Mouse (Mus musculus) heart, adult 8-10 months (tissue): ENCODE results near the gene Egf. TPM values are rescaled to one million over a fixed set of nuclear protein-coding genes. Genes with fewer than 3 reads are reported as not detected.

Experiments used
- DNase-seq: peaks from one replicate; pipeline ENCODE4 v3.0.0; 2022; ENCODE audit warnings: low spot score
- total RNA-seq, 4 experiments: library from RNA; stranded (reverse); gene quantifications; 2 replicates each; pipeline ENCODE4 v1.2.4; 2022

Gene Egf
- total RNA-seq, 4 experiments from 2014 or later, result 1.9 to 5.6 (median 2.7) TPM

DNA sequence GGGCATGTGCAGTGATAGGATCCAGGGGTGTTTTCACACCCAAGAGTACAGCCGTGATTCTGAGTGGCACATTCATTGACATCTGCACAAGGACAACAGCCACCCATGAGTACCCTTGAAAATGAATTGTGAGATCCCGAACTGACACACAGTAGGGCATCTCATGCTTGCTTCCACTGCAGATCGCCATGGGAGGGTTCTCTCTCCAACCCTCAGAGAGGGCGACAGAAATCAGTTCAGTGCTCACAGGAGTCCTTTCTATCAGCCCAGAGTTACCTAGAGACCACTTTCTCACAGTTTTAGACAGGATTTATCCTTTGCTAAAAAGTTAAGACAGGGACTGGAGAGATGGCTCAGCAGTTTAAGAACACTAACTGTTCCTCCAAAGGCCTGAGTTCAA lies 31.8 kb downstream of the Egf start:
- DNase-seq, result no peak

DNA sequence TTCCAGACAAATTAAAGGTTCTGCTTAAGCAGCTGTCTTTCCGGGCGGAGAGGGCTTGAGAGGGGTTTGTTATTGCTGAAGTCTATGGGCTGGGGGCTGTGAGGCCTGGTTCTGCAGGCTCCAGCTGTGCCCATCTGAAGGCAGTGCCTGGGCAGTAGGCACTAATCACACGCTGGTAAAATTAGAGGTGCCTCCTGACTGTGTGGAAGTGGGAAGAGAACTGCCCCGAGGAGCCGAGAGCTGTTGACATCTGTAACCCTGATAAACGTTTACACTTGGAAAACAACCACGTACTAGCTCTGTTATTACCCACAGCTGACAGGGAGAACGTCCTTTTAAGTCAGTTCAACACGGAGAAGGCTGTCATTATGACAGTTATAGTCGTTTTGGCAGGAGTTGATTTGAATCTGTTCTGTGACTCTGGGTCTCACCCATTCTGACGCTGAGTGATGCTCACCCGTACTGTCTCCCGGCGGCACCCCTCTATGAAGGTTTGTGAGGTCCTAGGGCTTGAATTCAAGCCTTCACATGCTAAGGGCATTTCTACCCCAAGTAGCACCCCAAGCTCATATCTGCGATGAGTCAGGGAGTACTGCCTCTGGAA lies 40.5 kb downstream of the Egf start:
- peak; percentile 4 for DNase-seq

DNA sequence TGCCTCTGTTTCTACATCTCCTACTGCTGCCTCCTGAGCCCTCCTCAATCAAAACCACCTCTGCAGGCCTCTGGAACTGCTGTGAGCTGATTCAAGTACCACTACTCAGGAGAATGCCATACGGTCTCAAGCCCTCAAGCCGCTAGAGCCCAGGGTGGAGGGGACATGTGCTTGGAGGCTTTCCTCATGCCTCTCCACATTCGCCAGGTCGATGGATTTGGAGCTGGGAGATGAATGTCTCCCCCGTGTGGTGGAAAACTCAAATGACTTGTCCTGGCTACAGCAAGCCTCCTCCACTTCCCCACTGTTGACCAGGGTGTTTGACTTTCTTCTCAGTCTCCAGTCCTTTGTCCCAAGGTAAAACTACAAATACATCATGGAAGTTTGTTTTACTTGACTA lies 47.0 kb downstream of the Egf start:
- peak; percentile 17 for DNase-seq

DNA sequence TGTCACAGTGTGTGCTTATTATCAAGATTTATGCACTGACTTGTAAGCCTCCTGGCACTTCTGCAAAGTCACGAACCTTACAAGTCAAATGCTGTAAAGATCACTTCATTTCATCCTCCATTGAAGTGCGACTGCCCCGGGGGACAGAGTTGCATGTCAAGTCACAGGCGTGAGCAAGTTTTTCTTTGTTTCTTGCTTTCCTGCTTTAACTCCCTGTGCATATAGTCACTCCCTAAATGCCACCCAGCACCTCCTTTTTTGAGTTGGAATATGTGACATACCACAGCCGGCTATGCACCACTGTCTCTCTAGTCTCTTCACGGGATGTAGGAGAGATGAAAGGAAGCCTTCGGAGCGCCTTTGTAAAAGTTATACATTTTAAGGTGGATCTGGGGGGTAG lies 56.2 kb downstream of the Egf start:
- DNase-seq, result no peak

DNA sequence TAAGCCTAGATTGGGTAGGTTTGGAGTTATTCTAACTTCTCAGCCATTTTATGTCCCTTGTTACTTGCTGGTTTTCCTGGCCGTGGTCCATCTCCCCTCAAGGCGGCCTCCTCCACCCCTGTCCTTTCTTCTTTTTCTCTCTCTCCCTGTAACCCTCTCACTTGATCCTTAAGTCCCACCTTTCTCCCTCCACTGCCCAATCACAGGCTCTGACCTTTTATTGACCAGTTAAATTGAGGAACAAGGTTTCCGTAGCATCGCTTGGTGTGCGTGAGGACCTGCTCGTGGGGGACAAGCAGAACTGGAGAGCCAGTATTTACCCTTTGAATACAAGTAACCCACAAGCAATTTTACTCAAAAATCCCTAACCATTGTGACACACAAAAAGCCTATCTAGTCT lies 56.8 kb downstream of the Egf start:
- DNase-seq, result no peak

DNA sequence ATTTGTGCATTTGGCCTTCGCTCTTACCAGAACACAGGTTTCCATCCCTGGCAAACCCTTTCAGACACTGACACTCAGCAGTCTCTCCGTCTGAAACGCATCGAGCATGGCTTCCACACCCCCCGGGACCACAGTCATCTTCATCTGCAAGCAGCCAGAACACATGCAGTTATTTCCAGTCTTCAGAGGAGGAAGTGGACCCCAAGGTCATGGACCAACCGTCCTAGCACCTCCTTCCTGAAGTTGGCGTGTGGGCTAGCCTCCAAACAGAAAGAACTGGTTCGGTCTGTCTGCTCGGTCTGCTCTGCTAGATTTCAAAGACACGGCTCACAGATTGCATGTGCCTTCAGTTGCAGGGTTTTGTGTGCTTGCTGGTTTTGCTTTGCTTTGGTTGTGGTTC lies 57.4 kb downstream of the Egf start:
- DNase-seq, result no peak

DNA sequence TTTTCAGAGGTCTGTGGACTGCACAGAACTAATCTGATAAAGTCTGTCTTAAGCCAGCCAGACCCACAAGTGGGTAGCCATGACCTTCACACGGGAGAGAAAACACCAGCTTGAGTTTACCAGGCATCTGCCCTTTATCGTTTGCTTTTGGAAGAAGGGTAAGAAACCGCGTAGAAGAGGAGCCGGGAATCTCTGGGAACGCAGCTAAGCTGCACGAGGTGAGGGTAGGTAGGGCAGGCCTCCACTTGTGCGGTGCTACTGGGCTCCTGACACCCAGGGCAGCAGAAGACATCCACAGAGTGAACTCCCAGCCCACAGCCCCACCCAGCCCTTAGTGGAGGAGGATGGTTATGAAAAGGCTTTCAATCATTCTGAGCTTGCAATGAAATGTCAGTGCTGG lies 59.2 kb downstream of the Egf start:
- DNase-seq, result no peak

DNA sequence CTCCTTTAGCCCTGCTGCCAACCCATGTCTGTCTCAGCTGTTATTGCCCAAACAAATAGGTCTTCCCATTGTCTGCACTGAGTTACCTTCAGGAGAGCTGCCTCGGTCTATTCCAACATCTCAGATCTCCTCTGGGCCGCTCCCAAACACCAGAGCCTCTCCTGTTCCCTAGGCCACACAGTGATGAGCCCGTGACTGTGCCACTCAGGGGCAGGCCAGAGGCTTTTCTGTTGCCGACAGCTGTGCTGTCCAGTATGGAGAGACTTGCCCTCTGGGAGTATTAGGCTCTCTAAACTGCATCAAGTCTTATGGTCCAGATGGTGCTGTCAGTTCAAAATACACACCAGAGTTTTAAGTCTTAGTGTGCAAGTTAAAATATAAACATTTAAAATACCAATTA lies 61.5 kb downstream of the Egf start:
- DNase-seq, result no peak

DNA sequence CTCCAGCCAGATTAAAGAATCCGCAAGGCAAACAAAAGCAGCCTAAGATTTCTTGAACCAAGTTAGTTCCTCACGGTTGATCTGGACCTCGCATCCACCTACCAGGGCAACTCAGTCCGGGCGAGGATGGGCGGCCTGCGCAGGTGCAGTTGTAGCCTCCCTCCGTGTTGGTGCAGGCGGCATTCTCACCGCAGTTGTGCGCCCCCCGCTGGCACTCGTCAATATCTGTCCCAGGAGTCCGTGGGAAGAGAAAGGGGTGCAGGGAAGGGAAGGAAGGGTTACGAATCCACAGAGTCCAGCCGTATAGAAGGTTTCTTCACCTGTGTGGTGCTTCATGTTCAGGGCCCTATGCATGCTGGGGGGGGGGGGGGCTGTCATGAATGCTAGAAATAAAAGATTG lies 62.3 kb downstream of the Egf start:
- DNase-seq, result no peak

DNA sequence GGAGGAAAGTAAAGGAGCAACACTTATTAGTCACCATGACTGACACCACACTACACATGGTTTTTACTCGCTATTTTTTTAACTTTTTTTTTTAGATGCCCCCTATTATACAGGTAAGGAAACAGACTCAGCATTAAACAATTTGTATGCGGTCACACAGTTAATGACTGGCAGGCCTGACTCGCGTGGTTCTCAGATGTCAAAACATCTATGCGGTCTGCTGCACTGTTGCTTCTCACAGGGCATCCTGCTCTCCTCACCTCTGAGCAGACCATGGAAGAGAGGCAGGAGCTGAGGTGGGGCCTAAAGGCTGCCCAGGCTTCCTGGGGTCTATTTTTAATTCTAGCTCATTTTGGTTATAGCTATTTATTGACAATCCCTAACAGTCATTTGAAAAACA lies 67.7 kb downstream of the Egf start:
- no peak for DNase-seq

DNA sequence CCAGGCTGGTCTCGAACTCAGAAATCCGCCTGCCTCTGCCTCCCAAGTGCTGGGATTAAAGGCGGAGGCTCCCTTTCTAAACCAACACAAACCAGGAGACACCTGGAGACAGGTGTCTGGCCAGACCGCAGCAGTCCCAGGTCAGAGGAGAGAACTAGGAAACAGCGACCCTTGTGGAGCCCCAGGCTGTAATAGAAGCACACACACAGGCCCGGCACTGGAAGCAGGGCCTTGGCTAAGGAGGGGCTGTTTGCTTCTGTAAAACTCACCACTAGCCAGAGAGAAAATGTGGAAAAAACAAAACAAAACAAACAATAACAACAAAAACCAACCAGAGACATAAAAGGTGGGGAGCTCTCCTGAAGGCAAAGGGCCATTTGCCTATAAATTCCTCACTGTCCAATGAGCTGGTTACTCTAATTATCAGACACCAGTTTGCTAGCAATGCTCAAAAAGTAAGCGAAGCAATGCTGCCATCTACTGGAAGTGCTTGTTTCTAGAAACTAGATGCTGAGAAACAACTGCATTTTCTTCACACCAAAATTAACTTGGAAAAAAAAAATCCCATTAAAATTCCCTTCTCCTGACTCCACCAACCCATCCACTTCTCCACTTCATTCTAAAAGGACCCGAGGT lies 68.3 kb downstream of the Egf start:
- DNase-seq, result peak; percentile 66

DNA sequence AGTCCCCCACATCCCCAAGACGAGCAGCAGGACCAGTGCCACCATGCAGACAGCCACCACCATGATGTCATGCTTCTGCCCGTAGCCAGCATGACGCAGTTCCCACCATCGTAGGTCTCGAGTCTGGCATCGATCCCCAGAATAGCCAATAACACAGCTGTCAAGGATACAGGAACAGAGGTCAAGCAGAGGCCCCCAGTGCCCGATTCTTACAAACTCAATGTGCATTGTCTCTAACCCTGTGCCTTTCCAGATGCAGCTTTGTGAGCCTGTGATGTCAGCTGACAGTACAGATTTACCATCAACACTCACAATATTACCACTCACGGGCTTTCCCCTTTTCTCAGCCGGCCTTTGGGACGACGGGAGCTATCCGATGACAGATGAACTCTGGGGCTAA lies 68.9 kb downstream of the Egf start:
- DNase-seq, result no peak

DNA sequence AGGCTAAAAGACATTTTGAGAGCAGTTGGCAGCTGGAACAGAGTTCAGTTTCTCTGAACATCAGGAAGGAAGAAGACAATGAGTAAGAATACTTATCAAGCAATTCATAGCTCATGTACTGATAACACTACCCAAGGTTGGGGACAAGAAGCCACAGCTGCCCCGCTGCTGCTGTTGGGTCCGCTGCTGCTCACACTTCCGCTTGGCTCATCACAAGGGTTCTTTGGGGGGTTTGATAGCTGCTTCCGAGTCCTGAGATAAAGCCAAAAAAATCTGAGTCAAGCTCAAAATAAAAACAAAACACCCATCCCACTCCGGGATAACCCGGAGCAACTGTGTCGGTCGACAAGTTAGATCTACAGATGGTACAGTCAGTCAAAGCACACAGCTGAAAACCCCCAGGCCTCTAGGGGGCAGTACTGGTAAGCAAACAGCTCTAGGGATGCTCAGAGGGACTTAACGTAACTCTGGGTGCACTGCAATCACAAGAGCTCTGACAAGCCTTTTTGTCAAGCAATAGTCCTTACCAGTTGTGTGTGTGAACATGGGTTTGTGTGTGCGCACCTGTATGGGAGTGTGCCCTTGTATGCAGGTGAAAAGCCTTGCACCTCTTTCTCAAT lies 71.9 kb downstream of the Egf start:
- no peak for DNase-seq

DNA sequence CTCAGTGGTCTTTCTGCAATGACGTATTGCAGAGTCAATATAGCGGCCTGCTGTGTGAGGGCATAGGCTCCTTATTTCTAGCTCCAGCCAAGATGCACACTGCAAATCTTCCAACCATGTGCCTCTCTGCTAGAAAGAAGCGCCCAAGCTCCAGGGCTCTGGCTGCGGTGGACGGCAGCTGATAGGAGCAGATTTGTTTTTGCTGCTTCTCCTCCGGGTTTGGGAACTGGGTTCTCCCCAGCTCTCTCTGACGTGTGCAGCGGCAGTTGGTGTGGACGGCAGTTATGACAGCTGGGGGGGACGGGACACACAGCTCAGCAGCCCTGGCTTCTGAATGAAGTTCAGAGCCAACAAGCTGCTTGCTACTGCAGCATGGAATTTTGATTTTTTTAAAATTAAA lies 72.7 kb downstream of the Egf start:
- DNase-seq, result peak; percentile 16

DNA sequence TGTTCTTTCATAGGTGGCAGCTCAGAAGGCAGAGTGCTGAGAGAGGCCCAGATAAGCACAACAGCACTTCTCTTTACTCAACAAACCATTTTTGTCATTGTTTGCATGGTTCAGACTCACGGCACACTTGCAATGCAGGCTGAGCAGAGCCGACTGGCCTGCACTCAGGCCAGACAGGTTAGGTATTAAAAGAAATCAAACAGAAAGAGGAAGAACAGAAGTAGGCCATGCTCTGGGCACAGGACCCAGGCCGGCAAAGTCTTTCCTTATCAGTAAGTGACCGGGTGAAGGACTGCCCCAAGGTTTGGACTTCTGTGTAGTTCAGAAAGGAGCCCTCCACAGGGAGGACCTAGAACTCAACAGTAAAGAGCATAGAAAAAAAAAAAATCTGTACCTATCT lies 73.3 kb downstream of the Egf start:
- no peak for DNase-seq

DNA sequence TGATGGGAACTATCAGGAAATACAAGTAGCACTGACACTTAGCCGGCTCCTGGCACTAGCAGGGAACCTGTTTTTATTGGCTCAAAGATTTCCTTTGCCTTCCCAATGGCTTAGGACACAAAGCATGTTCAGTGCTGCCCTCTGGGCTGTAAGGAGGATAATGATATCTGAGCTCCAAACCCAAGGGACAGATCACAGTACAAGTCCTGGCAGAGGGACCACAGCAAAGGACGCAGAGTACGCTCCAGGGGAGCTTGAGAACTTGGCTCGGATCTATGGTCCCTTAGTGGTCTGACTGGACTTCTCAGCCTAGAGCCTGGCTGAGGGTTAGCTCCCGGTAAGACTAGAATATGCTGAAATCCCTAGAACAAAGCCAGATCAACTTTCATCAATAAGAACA lies 74.9 kb downstream of the Egf start:
- DNase-seq, result peak; percentile 48

DNA sequence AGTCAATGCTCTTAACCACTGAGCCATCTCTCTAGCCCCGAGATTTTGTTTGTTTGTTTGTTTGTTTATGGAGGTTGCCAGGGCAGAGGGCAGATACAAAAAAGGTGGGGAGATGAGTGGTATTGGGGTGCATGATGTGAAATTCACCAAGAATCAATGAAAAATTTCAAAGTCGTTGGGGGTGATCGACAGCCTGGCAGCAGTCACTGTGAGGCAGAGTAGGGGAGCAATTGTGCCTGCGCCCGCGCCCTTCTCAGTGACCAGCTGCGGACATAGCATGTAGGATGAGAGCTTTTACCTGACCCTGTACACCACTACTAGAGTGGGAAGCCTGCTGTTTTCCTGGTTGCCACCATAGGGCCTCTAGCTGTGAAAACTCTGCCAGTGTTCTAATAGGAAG lies 79.2 kb downstream of the Egf start:
- no peak for DNase-seq

DNA sequence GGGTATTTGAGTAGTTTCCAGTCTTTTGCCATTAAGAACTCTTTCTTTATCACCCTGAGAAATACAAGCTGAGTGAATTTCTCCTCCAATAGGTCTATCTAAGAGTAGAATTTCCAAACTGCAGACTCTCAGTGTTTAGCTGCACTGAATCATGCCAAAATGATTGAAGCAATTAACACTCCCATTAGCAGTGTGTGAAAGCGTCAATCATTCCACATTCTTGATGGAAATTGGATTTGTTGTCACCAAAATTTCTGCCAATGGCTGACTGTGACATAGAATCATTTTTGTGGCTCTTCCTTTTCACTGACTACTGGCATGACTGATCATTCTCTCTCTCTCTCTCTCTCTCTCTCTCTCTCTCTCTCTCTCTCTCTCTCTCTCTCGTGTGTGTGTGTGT lies 91.2 kb downstream of the Egf start:
- no peak for DNase-seq

DNA sequence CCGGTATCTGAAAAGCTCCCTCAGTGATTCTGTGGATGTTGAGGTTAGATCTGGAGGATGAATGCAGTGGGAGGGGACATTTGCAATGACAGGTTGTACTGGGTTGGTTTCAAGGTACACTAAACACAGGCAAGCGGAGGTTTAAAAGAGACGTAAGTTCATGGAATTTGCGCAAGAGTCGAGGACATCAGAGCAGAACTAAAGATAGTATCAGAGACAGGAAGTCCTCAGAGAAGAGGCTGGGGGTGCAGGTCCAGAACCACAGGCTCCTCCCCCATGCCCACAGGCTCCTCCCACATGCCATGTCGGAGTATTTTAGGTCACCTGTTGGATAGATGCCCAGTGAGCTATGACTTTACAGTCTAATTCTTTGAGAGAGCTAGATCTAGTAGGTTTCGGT lies 96.3 kb downstream of the Egf start:
- no peak for DNase-seq

DNA sequence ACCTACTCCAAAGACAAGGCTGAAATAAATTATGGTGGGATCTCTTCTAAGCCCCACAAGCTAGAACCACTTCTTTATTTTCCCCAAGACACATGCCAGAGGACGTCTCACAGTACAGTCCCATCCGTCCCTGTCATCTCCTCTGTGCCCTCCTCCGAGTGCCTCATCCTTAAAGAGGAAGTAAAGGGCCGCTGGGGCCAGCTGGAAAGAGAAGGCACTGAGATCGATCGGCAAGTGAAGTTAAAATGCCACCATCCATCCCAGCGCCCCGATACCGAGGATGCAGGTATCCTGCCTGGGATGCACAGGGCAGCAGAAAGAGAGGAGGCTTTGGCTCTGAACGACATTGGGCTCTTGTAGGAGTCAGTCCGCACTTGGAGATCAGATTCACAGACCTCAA lies 97.3 kb downstream of the Egf start:
- DNase-seq, result no peak

DNA sequence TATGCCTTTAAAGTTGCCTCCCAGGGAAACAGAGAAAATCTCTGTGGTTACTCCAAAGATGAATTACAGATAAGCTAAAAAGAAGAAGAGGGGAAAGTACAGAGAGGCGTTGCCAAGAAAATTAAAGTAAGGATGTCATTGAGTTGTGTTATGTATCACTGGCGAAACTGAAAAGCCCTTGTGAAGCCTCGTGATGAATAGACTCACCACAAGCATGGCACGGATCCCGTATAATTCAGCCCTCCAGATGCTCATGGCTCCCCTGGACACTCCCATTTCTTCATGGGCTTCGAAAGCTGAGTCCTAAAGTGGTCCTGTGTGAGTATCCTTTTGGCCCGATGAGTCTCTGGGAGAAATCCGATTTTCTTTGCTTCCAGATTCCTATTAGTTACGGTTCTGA lies 97.9 kb downstream of the Egf start:
- no peak for DNase-seq

DNA sequence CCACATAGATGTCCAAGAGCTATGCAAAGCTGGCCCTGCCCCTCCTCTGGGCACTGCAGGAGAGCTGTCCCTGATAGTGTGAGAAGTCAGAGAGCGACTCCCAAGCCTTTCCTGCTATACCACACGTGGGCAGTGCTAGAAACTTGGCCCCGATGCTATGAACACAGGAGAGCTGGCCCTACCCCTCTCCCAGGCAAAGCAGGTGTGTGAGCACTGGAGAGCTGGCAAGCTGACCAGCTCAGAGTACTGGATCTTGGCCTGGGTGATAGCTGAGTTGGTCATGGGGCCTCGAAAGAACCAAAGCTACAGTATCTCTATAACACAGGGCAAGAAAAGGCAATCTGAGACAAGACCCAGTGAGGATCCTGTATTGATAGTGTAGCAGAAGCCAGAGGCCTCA lies 98.6 kb downstream of the Egf start:
- DNase-seq, result no peak

DNA sequence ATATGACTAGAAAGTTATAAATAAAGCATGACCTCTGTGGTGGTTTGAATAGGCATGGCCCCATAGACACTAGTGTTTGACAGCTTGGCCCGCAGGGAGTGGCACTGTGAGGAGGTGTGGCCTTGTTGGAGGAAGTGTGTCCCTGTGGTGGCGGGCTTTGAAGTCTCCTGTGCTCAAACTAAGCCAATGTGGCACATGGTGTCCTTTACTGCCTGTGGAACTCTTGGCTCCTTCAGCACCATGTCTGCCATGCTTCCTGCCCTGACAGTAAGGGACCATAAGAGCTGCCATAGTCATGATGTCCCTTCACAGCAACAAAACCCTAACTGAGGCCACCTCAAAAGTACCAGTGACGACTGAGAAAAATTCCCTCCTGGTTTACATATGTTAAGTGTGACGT lies 102.6 kb downstream of the Egf start:
- no peak for DNase-seq

DNA sequence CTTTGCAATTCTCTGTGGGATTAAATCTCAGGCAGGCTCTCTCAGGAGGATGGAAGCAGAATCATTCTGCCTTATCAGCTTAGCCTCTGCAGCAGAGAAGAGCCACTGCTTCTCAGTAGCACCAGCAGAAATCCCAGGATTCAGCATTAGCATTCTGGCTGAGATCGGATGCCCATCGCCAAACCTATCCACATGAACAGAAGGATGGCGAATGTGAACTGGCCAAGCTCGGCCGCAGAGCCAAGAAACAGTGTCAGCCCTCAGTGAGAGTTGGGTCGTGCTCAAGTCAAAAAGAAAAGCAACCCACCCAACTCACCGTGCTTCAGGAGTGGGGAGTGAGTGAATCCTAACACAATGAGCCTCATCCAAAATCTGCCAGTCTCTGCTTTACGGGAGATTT lies 103.4 kb downstream of the Egf start:
- DNase-seq, result no peak
